Mouse (Mus musculus) CH12.LX (cell line): ENCODE results near the gene Fbxo6.

Experiments used
- BHLHE40 ChIP-seq: IDR thresholded peaks from 2 replicates; pipeline ENCODE4 v1.6.1; 2011; ENCODE audit warnings: mild to moderate bottlenecking, low read depth, low read length, improper control_type of control experiment
- CHD1 ChIP-seq: IDR thresholded peaks from 2 replicates; pipeline ENCODE4 v1.6.1; 2012; ENCODE audit warnings: low read depth, low read length, improper control_type of control experiment, inconsistent platforms
- E2F4 ChIP-seq: IDR thresholded peaks from 2 replicates; pipeline ENCODE4 v1.6.1; 2011; ENCODE audit warnings: low read depth, low read length, improper control_type of control experiment; ENCODE audit not compliant: insufficient replicate concordance
- EP300 ChIP-seq: IDR thresholded peaks from 2 replicates; pipeline ENCODE4 v1.6.1; 2011; ENCODE audit warnings: low read length, improper control_type of control experiment
- POLR2A ChIP-seq: IDR thresholded peaks from 2 replicates; pipeline ENCODE4 v1.6.1; 2011; ENCODE audit warnings: low read depth, mild to moderate bottlenecking, improper control_type of control experiment, low read length
- SIN3A ChIP-seq: IDR thresholded peaks from 2 replicates; pipeline ENCODE4 v1.6.1; 2012; ENCODE audit warnings: low read length, improper control_type of control experiment, inconsistent platforms

GRCm38 (mm10) chr4:148170842-148171241 lies 18.9 kb upstream of the Fbxo6 start:
- TF ChIP-seq BHLHE40 (no peak), CHD1 (no peak), POLR2A (no peak), EP300 (no peak), SIN3A (no peak), E2F4 (no peak)
